Mouse (Mus musculus): ENCODE data around the gene Ankrd55. TPM values are rescaled to one million over a fixed set of nuclear protein-coding genes. Genes with fewer than 3 reads are reported as not detected.

The Ankrd55 gene
- total and polyA plus RNA-seq, 3 experiments: not detected

GRCm38 (mm10) chr13:112342971-112343627 lies 54.8 kb downstream of the Ankrd55 start:
- no peak overlapping the region for H3K27ac ChIP-seq (ENCODE audit: control insufficient read depth, low read depth, low read length)
- H3K36me3 ChIP-seq (ENCODE audit: control insufficient read depth in 1 of 2, insufficient read depth in 2 of 2, low read length in 2 of 2): no peaks in the 10 kb centered on the region
- H3K27me3 ChIP-seq (ENCODE audit: control insufficient read depth in 1 of 2, insufficient read depth in 2 of 2, low read length in 2 of 2): peaks cover 0 to 2% of the 10 kb centered on the region in 2 experiments; a peak in 2 of 4 replicates
- no peaks in the 10 kb centered on the region for H3K9me3 ChIP-seq (replicated peaks; ENCODE audit: insufficient read depth, low read length)
- peak; percentile 16 for DNase-seq (ENCODE audit: low read depth, low spot score)
- TF ChIP-seq GABPA (IDR thresholded peaks at IDR 0.05; ENCODE audit: low read depth, low read length): no peak
- no peak for TF ChIP-seq MEF2A (IDR thresholded peaks at IDR 0.05; ENCODE audit: extremely low read depth, insufficient replicate concordance, low read depth, low read length, poor library complexity, severe bottlenecking)
- TF ChIP-seq POLR2A (IDR thresholded peaks at IDR 0.05; ENCODE audit: control insufficient read depth in 1 of 2, insufficient read depth in 1 of 2, low read depth in 1 of 2, low read length in 2 of 2, poor library complexity in 1 of 2): no peak
- TF ChIP-seq NRF1 (IDR thresholded peaks at IDR 0.05; ENCODE audit: insufficient read depth, low read depth, low read length, poor library complexity, severe bottlenecking): no peak
- TF ChIP-seq RCOR1 (IDR thresholded peaks at IDR 0.05; ENCODE audit: low read depth, low read length): no peak
- no peak for TF ChIP-seq TBP (IDR thresholded peaks at IDR 0.05; ENCODE audit: low read depth, low read length)
- no peak for TF ChIP-seq KAT2A (conservative IDR thresholded peaks at IDR 0.05; ENCODE audit: low read depth, low read length)
- TF ChIP-seq MAX (IDR thresholded peaks at IDR 0.05; ENCODE audit: low read length): no peak
- TF ChIP-seq SIN3A (IDR thresholded peaks at IDR 0.05; ENCODE audit: low read length): no peak
- TF ChIP-seq SMC3 (IDR thresholded peaks at IDR 0.05; ENCODE audit: low read depth, low read length): no peak
- no peak for TF ChIP-seq CHD1 (IDR thresholded peaks at IDR 0.05; ENCODE audit: low read depth, low read length)
- no peak for TF ChIP-seq ETS1 (IDR thresholded peaks at IDR 0.05; ENCODE audit: low read depth, low read length)
- no peak for TF ChIP-seq TAL1 (IDR thresholded peaks at IDR 0.05; ENCODE audit: low read length)
- no peak for TF ChIP-seq UBTF (IDR thresholded peaks at IDR 0.05; ENCODE audit: borderline replicate concordance, insufficient read depth, low read depth, low read length)
- no peaks in the 10 kb centered on the region for H3K79me2 ChIP-seq (ENCODE audit: control insufficient read depth, insufficient read depth, low read length, poor library complexity)
- no peak overlapping the region for H3K9ac ChIP-seq (ENCODE audit: control insufficient read depth, low read depth, low read length, poor library complexity, severe bottlenecking)
- no peak overlapping the region for H3K4me3 ChIP-seq (ENCODE audit: control insufficient read depth in 1 of 2, insufficient read depth in 1 of 2, low read depth in 2 of 2, low read length in 2 of 2)
- H3K4me1 ChIP-seq (ENCODE audit: control insufficient read depth in 1 of 2, insufficient read depth in 2 of 2, low read length in 2 of 2): no peaks in the 10 kb centered on the region

GRCm38 (mm10) chr13:112343628-112344009 lies 55.4 kb downstream of the Ankrd55 start:
- Histone ChIP-seq H3K9ac (ENCODE audit: control insufficient read depth, low read depth, low read length, poor library complexity, severe bottlenecking) (no peak overlapping the region), H3K27me3 (ENCODE audit: control insufficient read depth in 1 of 2, insufficient read depth in 2 of 2, low read length in 2 of 2) (peaks cover 0 to 2% of the 10 kb centered on the region in 2 experiments; a peak in 2 of 4 replicates), H3K27ac (ENCODE audit: control insufficient read depth, low read depth, low read length) (no peak overlapping the region), H3K4me1 (ENCODE audit: control insufficient read depth in 1 of 2, insufficient read depth in 2 of 2, low read length in 2 of 2) (no peaks in the 10 kb centered on the region), H3K36me3 (ENCODE audit: control insufficient read depth in 1 of 2, insufficient read depth in 2 of 2, low read length in 2 of 2) (no peaks in the 10 kb centered on the region), H3K4me3 (ENCODE audit: control insufficient read depth in 1 of 2, insufficient read depth in 1 of 2, low read depth in 2 of 2, low read length in 2 of 2) (no peak overlapping the region), H3K9me3 (replicated peaks; ENCODE audit: insufficient read depth, low read length) (no peaks in the 10 kb centered on the region), H3K79me2 (ENCODE audit: control insufficient read depth, insufficient read depth, low read length, poor library complexity) (no peaks in the 10 kb centered on the region)
- no peak for DNase-seq (ENCODE audit: low read depth, low spot score)
- TF ChIP-seq GABPA (IDR thresholded peaks at IDR 0.05; ENCODE audit: low read depth, low read length): no peak
- no peak for TF ChIP-seq GATA1 (IDR thresholded peaks at IDR 0.05; ENCODE audit: low read depth, low read length)
- no peak for TF ChIP-seq JUND (IDR thresholded peaks at IDR 0.05; ENCODE audit: low read depth, low read length)
- no peak for TF ChIP-seq SMC3 (IDR thresholded peaks at IDR 0.05; ENCODE audit: low read depth, low read length)
- no peak for TF ChIP-seq RAD21 (IDR thresholded peaks at IDR 0.05; ENCODE audit: low read depth, low read length)
- TF ChIP-seq TCF12 (IDR thresholded peaks at IDR 0.05; ENCODE audit: low read depth, low read length): no peak
- TF ChIP-seq EP300 (IDR thresholded peaks at IDR 0.05; ENCODE audit: low read depth in 1 of 2, low read length in 2 of 2): no peak
- no peak for TF ChIP-seq UBTF (IDR thresholded peaks at IDR 0.05; ENCODE audit: borderline replicate concordance, insufficient read depth, low read depth, low read length)
- no peak for TF ChIP-seq TAL1 (IDR thresholded peaks at IDR 0.05; ENCODE audit: low read length)
- no peak for TF ChIP-seq HCFC1 (IDR thresholded peaks at IDR 0.05; ENCODE audit: low read depth, low read length)
- TF ChIP-seq ZKSCAN1 (IDR thresholded peaks at IDR 0.05; ENCODE audit: low read depth, low read length): no peak
- TF ChIP-seq MXI1 (IDR thresholded peaks at IDR 0.05; ENCODE audit: low read depth, low read length): no peak
- TF ChIP-seq MAX (IDR thresholded peaks at IDR 0.05; ENCODE audit: low read length): no peak
- no peak for TF ChIP-seq SIN3A (IDR thresholded peaks at IDR 0.05; ENCODE audit: low read length)
- TF ChIP-seq ETS1 (IDR thresholded peaks at IDR 0.05; ENCODE audit: low read depth, low read length): no peak
- TF ChIP-seq CHD2 (IDR thresholded peaks at IDR 0.05; ENCODE audit: low read length): no peak
